Mouse (Mus musculus) kidney, adult 9 months (tissue): Measurements from ENCODE around the gene Psg16.

Experiments used
- DNase-seq: peaks from one replicate; pipeline ENCODE4 v3.0.0; 2022

Psg16 gene

GRCm38 (mm10) chr7:17135307-17135706 is 61.5 kb downstream of the Psg16 start:
- no peak for DNase-seq

GRCm38 (mm10) chr7:17149931-17150330 is 76.1 kb downstream of the Psg16 start, which contains the start of gene Ceacam3:
Gene Ceacam3, plus strand, starts transcription at chr7:17150282.
- DNase-seq = no peak

- DNase-seq = peak; percentile 90
Measured at GRCm38 (mm10) chr7:17155634-17156033, 81.8 kb downstream of the Psg16 start.

GRCm38 (mm10) chr7:17156885-17157677 is 83.2 kb downstream of the Psg16 start:
- peak; percentile 89 for DNase-seq

GRCm38 (mm10) chr7:17159011-17159410 is 85.2 kb downstream of the Psg16 start:
- DNase-seq = peak; percentile 71

GRCm38 (mm10) chr7:17171827-17172226 is 98.0 kb downstream of the Psg16 start:
- no peak for DNase-seq
